Mouse (Mus musculus) embryonic facial prominence, embryonic 15.5 days (tissue): ENCODE data around the gene Mrpl28. TPM values are rescaled to one million over a fixed set of nuclear protein-coding genes. Genes with fewer than 3 reads are reported as not detected.
"Not testable (repeated sequence)": the region's sequence is repeated elsewhere in the genome, so short reads cannot be mapped to it uniquely, and the experiment has no call there.

Experiments used
- ATAC-seq: fragments of 200-750 bp; cut with Nextera tagmentation; 2 replicates; pipeline ENCODE4 v1.8.0; 2017; ENCODE audit warnings: low read depth, moderate TSS enrichment; ENCODE audit not compliant: insufficient number of reproducible peaks, low FRiP score, low TSS enrichment
- H3K27ac ChIP-seq: fragments of 300-500 bp; sonication (generic); replicated peaks from 2 replicates; pipeline ENCODE4 v1.5.1; 2015; ENCODE audit warnings: mild to moderate bottlenecking, inconsistent platforms
- H3K27me3 ChIP-seq: fragments of 300-500 bp; sonication (generic); 2 replicates; pipeline ENCODE4 v1.6.1; 2015; ENCODE audit warnings: inconsistent platforms
- H3K36me3 ChIP-seq: fragments of 300-500 bp; sonication (generic); 2 replicates; pipeline ENCODE4 v1.6.1; 2015; ENCODE audit warnings: mild to moderate bottlenecking, inconsistent platforms
- H3K4me1 ChIP-seq: fragments of 300-500 bp; sonication (generic); 2 replicates; pipeline ENCODE4 v1.6.1; 2015; ENCODE audit warnings: inconsistent platforms
- H3K4me2 ChIP-seq: fragments of 300-500 bp; sonication (generic); replicated peaks from 2 replicates; pipeline ENCODE4 v1.6.1; 2015; ENCODE audit warnings: mild to moderate bottlenecking, inconsistent platforms
- H3K4me3 ChIP-seq: fragments of 300-500 bp; sonication (generic); replicated peaks from 2 replicates; pipeline ENCODE4 v1.5.1; 2015; ENCODE audit warnings: mild to moderate bottlenecking, inconsistent platforms
- H3K9ac ChIP-seq: fragments of 300-500 bp; sonication (generic); 2 replicates; pipeline ENCODE4 v1.6.1; 2015; ENCODE audit warnings: inconsistent platforms
- H3K9me3 ChIP-seq: fragments of 300-500 bp; sonication (generic); replicated peaks from 2 replicates; pipeline ENCODE4 v1.6.1; 2016; ENCODE audit warnings: inconsistent platforms
- WGBS: fragments of 180-500 bp; shearing (Covaris S2); methylation state at CpG from one replicate; pipeline ENCODE4 v1.1.7; 2015; 5-methylcytosine and 5-hydroxymethylcytosine counted together
- polyA plus RNA-seq: library from polyadenylated mRNA; unstranded; fragments of >200 nt; fragmentation: Nextera tagmentation; extraction: Ambion mirVana; gene quantifications from 2 replicates; pipeline ENCODE4 v1.2.1, GENCODE M21; 2015

The Mrpl28 gene
- 190 and 191 TPM in 2 replicates for polyA plus RNA-seq

- WGBS = under 1% methylated on average over 32 of the region's 32 CpGs
- Histone ChIP-seq H3K27me3 (peaks cover 10% of the 10 kb centered on the region; the same call in 1 of the 2 replicates), H3K36me3 (peaks cover 32% of the 10 kb centered on the region), H3K9me3 (no peaks in the 10 kb centered on the region), H3K27ac (peak within 1 kb of the TSS; percentile 60; the same call in 1 of the 2 replicates), H3K4me3 (peak within 1 kb of the TSS; percentile 98), H3K9ac (peak within 1 kb of the TSS; percentile 82), H3K4me2 (peak within 1 kb of the TSS; percentile 78), H3K4me1 (peaks cover 16% of the 10 kb centered on the region)
- ATAC-seq = peak; percentile 89
Observed at GRCm38 (mm10) chr17:26123267-26123684, at the start of gene Mrpl28. TSS of gene Mrpl28 (plus strand) at chr17:26123500.

- no peak for ATAC-seq
- Histone ChIP-seq H3K4me3 (no peak overlapping the region), H3K4me1 (no peaks in the 10 kb centered on the region; the same call in 1 of the 2 replicates), H3K9ac (no peak overlapping the region), H3K27me3 (no peaks in the 10 kb centered on the region), H3K4me2 (no peak overlapping the region), H3K36me3 (no peaks in the 10 kb centered on the region), H3K9me3 (no peaks in the 10 kb centered on the region), H3K27ac (no peak overlapping the region)
- 58% methylated on average over 3 of the region's 3 CpGs for WGBS
Observed at GRCm38 (mm10) chr17:26075246-26075645, 48.1 kb upstream of the Mrpl28 start.

- H3K4me2 ChIP-seq = no peak overlapping the region
- H3K27me3 ChIP-seq = no peaks in the 10 kb centered on the region
- 88% methylated on average over 2 of the region's 2 CpGs for WGBS
- no peak for ATAC-seq
- no peaks in the 10 kb centered on the region for H3K4me1 ChIP-seq
- no peak overlapping the region for H3K9ac ChIP-seq
- no peak overlapping the region for H3K4me3 ChIP-seq
- no peaks in the 10 kb centered on the region for H3K9me3 ChIP-seq
- H3K27ac ChIP-seq = no peak overlapping the region
- peaks cover 10% of the 10 kb centered on the region; the same call in 1 of the 2 replicates for H3K36me3 ChIP-seq
Observed at GRCm38 (mm10) chr17:26078851-26079250, 44.4 kb upstream of the Mrpl28 start.

GRCm38 (mm10) chr17:26080867-26081266 is 42.4 kb upstream of the Mrpl28 start:
- peaks cover 11% of the 10 kb centered on the region; the same call in 1 of the 2 replicates for H3K36me3 ChIP-seq
- WGBS = 46% methylated on average over 2 of the region's 2 CpGs
- H3K4me2 ChIP-seq = no peak overlapping the region
- no peaks in the 10 kb centered on the region for H3K9me3 ChIP-seq
- H3K4me1 ChIP-seq = no peaks in the 10 kb centered on the region
- no peak for ATAC-seq
- no peak overlapping the region for H3K9ac ChIP-seq
- H3K27ac ChIP-seq = no peak overlapping the region
- no peaks in the 10 kb centered on the region for H3K27me3 ChIP-seq
- H3K4me3 ChIP-seq = no peak overlapping the region

- WGBS = 89% methylated on average over 9 of the region's 9 CpGs
- Histone ChIP-seq H3K36me3 (peaks cover 11% of the 10 kb centered on the region; the same call in 1 of the 2 replicates), H3K4me2 (no peak overlapping the region), H3K4me1 (0 out of 2 replicates have a peak, but pooled peaks cover 6% of the 10 kb centered on the region), H3K4me3 (no peak overlapping the region), H3K9me3 (no peaks in the 10 kb centered on the region), H3K27me3 (no peaks in the 10 kb centered on the region), H3K27ac (no peak overlapping the region), H3K9ac (no peak overlapping the region)
- ATAC-seq = no peak
Observed at GRCm38 (mm10) chr17:26087059-26087564, 36.2 kb upstream of the Mrpl28 start.

GRCm38 (mm10) chr17:26089905-26090632 is 33.2 kb upstream of the Mrpl28 start, which contains the start of gene Decr2:
TSS of gene Decr2 (minus strand) at chr17:26090337.
- Histone ChIP-seq H3K4me2 (peak within 1 kb of the TSS; percentile 76), H3K27me3 (no peaks in the 10 kb centered on the region), H3K4me1 (peaks cover 15% of the 10 kb centered on the region), H3K27ac (peak within 1 kb of the TSS; percentile 88), H3K36me3 (no peaks in the 10 kb centered on the region; the same call in 1 of the 2 replicates), H3K9me3 (no peaks in the 10 kb centered on the region), H3K4me3 (peak within 1 kb of the TSS; percentile 58), H3K9ac (peak within 1 kb of the TSS; percentile 75)
- WGBS = under 1% methylated on average over 32 of the region's 32 CpGs
- ATAC-seq = peak; percentile 85

GRCm38 (mm10) chr17:26094531-26095110 is 28.7 kb upstream of the Mrpl28 start:
- peak overlapping the region; percentile 72 for H3K4me3 ChIP-seq
- 20% methylated on average over 9 of the region's 9 CpGs for WGBS
- H3K4me1 ChIP-seq = peaks cover 18% of the 10 kb centered on the region
- H3K4me2 ChIP-seq = peak overlapping the region; percentile 85
- H3K27ac ChIP-seq = peak overlapping the region; percentile 71
- H3K9me3 ChIP-seq = no peaks in the 10 kb centered on the region
- H3K9ac ChIP-seq = peak overlapping the region; percentile 74
- ATAC-seq = no peak
- no peaks in the 10 kb centered on the region; the same call in 1 of the 2 replicates for H3K36me3 ChIP-seq
- H3K27me3 ChIP-seq = no peaks in the 10 kb centered on the region

GRCm38 (mm10) chr17:26095121-26095740 is 28.1 kb upstream of the Mrpl28 start, which contains the start of gene Nme4:
TSS of gene Nme4 (minus strand) at chr17:26095602.
- H3K27ac ChIP-seq = peak within 1 kb of the TSS; percentile 71
- H3K4me3 ChIP-seq = peak within 1 kb of the TSS; percentile 72
- WGBS = 1% methylated on average over 47 of the region's 47 CpGs
- H3K9ac ChIP-seq = peak within 1 kb of the TSS; percentile 74
- no peaks in the 10 kb centered on the region for H3K9me3 ChIP-seq
- peaks cover 15% of the 10 kb centered on the region for H3K4me1 ChIP-seq
- peak within 1 kb of the TSS; percentile 85 for H3K4me2 ChIP-seq
- H3K27me3 ChIP-seq = no peaks in the 10 kb centered on the region
- no peaks in the 10 kb centered on the region; the same call in 1 of the 2 replicates for H3K36me3 ChIP-seq
- 0 out of 2 replicates have a peak, but pooled peaks have one; percentile 63 for ATAC-seq

- ATAC-seq = no peak
- Histone ChIP-seq H3K4me1 (peaks cover 15% of the 10 kb centered on the region), H3K4me2 (no peak overlapping the region), H3K27me3 (no peaks in the 10 kb centered on the region), H3K9ac (no peak overlapping the region), H3K27ac (no peak overlapping the region), H3K36me3 (no peaks in the 10 kb centered on the region), H3K4me3 (no peak overlapping the region), H3K9me3 (no peaks in the 10 kb centered on the region)
- WGBS = 89% methylated on average over 7 of the region's 7 CpGs
Observed at GRCm38 (mm10) chr17:26098461-26098860, 24.8 kb upstream of the Mrpl28 start.

GRCm38 (mm10) chr17:26099316-26099715 is 24.0 kb upstream of the Mrpl28 start:
- not testable (repeated sequence) for H3K4me2 ChIP-seq, H3K27me3 ChIP-seq, H3K36me3 ChIP-seq, H3K9me3 ChIP-seq, H3K9ac ChIP-seq, ATAC-seq, H3K4me3 ChIP-seq, H3K27ac ChIP-seq
- WGBS = 55% methylated on average over 3 of the region's 3 CpGs
- H3K4me1 ChIP-seq = peaks cover 14% of the 10 kb centered on the region

GRCm38 (mm10) chr17:26100166-26100565 is 23.1 kb upstream of the Mrpl28 start:
- peaks cover 5% of the 10 kb centered on the region; the same call in 1 of the 2 replicates for H3K4me1 ChIP-seq
- no peaks in the 10 kb centered on the region for H3K36me3 ChIP-seq
- no peak for ATAC-seq
- H3K27me3 ChIP-seq = no peaks in the 10 kb centered on the region
- H3K9me3 ChIP-seq = no peaks in the 10 kb centered on the region
- H3K9ac ChIP-seq = no peak overlapping the region
- H3K27ac ChIP-seq = no peak overlapping the region
- no peak overlapping the region for H3K4me2 ChIP-seq
- WGBS = 31% methylated on average over 2 of the region's 2 CpGs
- H3K4me3 ChIP-seq = no peak overlapping the region
